Mouse (Mus musculus) liver, embryonic 16.5 days (tissue): ENCODE data around the gene 4921536K21Rik. TPM values are rescaled to one million over a fixed set of nuclear protein-coding genes. Genes with fewer than 3 reads are reported as not detected.

ENCODE experiments used
- ATAC-seq: fragments of 200-750 bp; cut with Nextera tagmentation; 2 replicates; pipeline ENCODE4 v1.8.0; 2017; ENCODE audit warnings: low read depth, mild to moderate bottlenecking, moderate number of reproducible peaks, moderate library complexity
- H3K27ac ChIP-seq: fragments of 300-500 bp; sonication (generic); 2 replicates; pipeline ENCODE4 v1.5.1; 2014; ENCODE audit warnings: mild to moderate bottlenecking, low read length
- H3K27me3 ChIP-seq: fragments of 300-500 bp; sonication (generic); 2 replicates; pipeline ENCODE4 v1.6.1; 2014; ENCODE audit warnings: low read depth, low read length, mixed read lengths; ENCODE audit not compliant: control insufficient read depth, insufficient read depth
- H3K36me3 ChIP-seq: fragments of 300-500 bp; sonication (generic); 2 replicates; pipeline ENCODE4 v1.6.1; 2014; ENCODE audit warnings: mild to moderate bottlenecking; ENCODE audit not compliant: control insufficient read depth, insufficient read depth
- H3K4me1 ChIP-seq: fragments of 300-500 bp; sonication (generic); 2 replicates; pipeline ENCODE4 v1.6.1; 2014; ENCODE audit warnings: low read depth, low read length, mixed read lengths; ENCODE audit not compliant: control insufficient read depth
- H3K4me2 ChIP-seq: fragments of 300-500 bp; sonication (generic); 2 replicates; pipeline ENCODE4 v1.6.1; 2014; ENCODE audit warnings: low read depth, low read length, mixed read lengths
- H3K4me3 ChIP-seq: fragments of 300-500 bp; sonication (generic); 2 replicates; pipeline ENCODE4 v1.5.1; 2014; ENCODE audit warnings: low read depth, mild to moderate bottlenecking, low read length
- H3K9ac ChIP-seq: fragments of 300-500 bp; sonication (generic); 2 replicates; pipeline ENCODE4 v1.6.1; 2014; ENCODE audit warnings: low read depth, low read length
- H3K9me3 ChIP-seq: fragments of 300-500 bp; sonication (generic); replicated peaks from 2 replicates; pipeline ENCODE4 v1.6.1; 2016; ENCODE audit warnings: low read length; ENCODE audit not compliant: control insufficient read depth
- WGBS: fragments of 180-500 bp; shearing (Covaris S2); extraction: QIAGEN DNeasy Blood & Tissue Kit; methylation state at CpG from one replicate; pipeline ENCODE4 v1.1.7; 2014; ENCODE audit not compliant: insufficient replicate concordance; 5-methylcytosine and 5-hydroxymethylcytosine counted together
- polyA plus RNA-seq: library from polyadenylated mRNA; unstranded; fragments of >200 nt; fragmentation: Nextera tagmentation; extraction: Ambion mirVana; gene quantifications from 2 replicates; pipeline ENCODE4 v1.2.1, GENCODE M21; 2015

4921536K21Rik gene
- 0.06 TPM in 1 of 2 replicates, not detected in the other for polyA plus RNA-seq

DNA sequence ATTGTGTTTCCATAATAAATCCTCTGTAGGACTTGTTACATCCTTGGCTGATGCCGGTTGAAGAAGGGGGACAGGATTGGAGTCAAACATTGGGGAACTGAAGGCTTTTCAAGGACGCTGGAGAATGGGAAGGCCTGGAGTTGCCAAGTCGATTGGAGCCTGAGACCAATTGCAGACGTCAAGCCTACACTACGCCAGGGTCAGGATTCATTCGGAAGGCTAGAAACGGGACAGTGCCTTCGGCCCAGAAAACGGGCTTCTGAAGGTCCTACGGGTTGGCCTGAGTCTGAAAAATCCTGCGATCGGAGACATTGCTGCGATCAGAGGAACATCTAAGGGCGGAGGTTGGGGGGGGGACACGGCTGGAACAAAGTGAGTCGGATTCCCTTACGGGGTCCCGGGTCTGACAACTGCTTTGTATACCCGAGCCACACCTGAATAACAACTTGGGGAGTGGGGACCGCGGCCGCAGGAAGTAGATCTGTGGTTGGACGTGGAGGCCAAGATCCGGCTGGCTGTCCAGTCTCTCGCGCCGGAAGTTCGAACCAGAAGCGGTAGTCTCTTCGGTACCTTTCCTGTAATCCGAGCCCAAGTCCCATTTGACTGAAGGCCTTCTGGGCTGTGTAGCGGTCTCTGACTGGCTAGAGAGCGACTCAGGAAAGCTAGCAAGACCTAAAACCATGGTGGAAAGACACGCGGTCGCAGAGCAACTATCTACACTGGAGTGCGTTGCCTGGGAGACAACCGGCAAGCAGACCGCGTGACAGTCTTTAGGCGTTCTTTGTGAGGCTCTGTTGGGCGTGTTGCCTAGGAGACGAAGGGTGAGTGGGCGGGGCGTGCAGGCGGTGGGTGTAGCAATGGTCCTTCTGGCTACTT, at the start of gene 4921536K21Rik, which contains the start of gene Dusp18:
Gene 4921536K21Rik (minus strand): TSS at position 693 of the 876 bp plus-strand sequence.
Gene Dusp18 (plus strand): TSS at position 835 of the 876 bp plus-strand sequence.
- peak within 1 kb of the TSS; percentile 77 for H3K4me2 ChIP-seq
- H3K27ac ChIP-seq: no peak within 1 kb of the TSS
- WGBS: 5% methylated on average over 46 of the region's 46 CpGs
- H3K36me3 ChIP-seq: no peaks in the 10 kb centered on the region
- ATAC-seq: peak; percentile 94
- H3K9ac ChIP-seq: peak within 1 kb of the TSS; percentile 14; the same call in 1 of the 2 replicates
- H3K4me1 ChIP-seq: peaks cover 7% of the 10 kb centered on the region
- H3K9me3 ChIP-seq: no peaks in the 10 kb centered on the region
- H3K4me3 ChIP-seq: peak within 1 kb of the TSS; percentile 59
- no peaks in the 10 kb centered on the region for H3K27me3 ChIP-seq

DNA sequence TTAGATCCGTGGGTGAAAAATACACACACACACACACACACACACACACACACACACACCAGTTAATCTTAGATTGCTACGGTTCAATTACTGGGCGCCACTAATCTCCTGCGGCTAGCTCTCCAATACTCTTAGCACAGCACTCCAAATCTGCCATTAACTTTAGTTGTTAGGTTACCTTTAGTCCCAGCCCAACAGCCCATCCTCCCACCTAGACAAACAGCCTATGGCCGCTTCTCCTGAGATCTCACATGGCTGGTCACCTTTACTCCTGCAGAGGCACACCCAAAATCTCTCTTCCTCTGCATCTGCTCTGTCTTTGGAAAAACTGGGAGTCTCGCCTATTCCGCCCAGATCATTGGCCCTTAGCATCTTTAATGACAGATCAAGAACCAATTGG, 46.5 kb upstream of the 4921536K21Rik start:
- no peak for ATAC-seq

DNA sequence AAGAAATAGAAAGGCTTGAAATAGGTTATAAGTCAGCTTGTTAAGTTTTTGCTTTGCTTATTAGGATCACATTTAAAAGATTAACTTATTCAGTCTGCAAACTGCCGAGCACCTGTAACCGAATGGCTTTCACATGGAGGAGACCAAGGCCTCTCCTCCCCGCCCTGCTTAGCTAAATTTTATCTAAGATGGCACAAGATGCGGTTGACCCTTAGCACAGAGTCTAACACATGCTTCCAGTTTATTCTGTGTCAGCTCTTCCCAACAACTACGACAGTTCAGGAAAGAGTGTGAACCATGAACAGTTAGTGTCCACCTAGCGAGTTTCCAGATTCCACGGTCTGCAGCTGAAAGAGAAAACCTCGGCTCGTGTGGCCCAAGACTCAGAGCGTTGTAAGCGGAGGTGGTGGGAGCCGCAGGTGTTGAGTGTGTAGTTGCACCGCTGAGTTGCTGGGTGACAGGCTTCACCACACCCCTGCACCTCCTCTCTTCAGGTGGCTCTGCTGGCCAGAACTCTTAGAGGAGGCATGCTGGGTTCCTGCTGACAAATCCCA, 42.5 kb upstream of the 4921536K21Rik start:
- 73% methylated on average over 13 of the region's 13 CpGs for WGBS
- H3K27me3 ChIP-seq: no peaks in the 10 kb centered on the region

More for the DNA sequence above, 46.5 kb upstream of the 4921536K21Rik start:
- Histone ChIP-seq H3K4me1 (no peaks in the 10 kb centered on the region), H3K27me3 (peaks cover 5% of the 10 kb centered on the region; the same call in 1 of the 2 replicates), H3K36me3 (no peaks in the 10 kb centered on the region), H3K4me2 (no peak overlapping the region), H3K27ac (no peak overlapping the region), H3K9ac (no peak overlapping the region), H3K9me3 (no peaks in the 10 kb centered on the region), H3K4me3 (no peak overlapping the region)
- 67% methylated on average over 7 of the region's 7 CpGs for WGBS

DNA sequence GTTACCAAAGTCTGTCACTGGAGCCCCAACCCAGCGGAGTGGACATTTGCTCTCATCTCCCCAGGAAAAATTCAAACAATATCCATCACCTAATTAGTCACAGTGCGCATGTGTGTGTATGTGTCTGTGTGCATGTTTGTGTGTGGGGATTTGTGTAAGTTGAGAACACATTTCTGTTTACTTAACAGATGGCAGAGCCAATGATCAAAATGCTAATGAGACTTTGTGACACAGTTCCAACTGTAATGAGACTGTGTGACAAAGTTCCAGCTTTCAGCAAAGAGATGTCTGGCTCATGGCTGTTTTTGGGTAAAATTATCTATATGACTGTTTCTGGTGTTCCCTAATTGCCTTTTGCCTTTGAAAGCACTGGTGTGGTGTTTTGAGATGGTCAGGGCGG, 41.4 kb upstream of the 4921536K21Rik start:
- ATAC-seq: no peak
- Histone ChIP-seq H3K4me1 (no peaks in the 10 kb centered on the region), H3K9ac (no peak overlapping the region), H3K27me3 (no peaks in the 10 kb centered on the region), H3K4me3 (no peak overlapping the region), H3K4me2 (no peak overlapping the region), H3K36me3 (no peaks in the 10 kb centered on the region), H3K9me3 (no peaks in the 10 kb centered on the region), H3K27ac (no peak overlapping the region)
- WGBS: 60% methylated on average over 3 of the region's 3 CpGs

More for the DNA sequence above, 42.5 kb upstream of the 4921536K21Rik start:
- Histone ChIP-seq H3K27ac (no peak overlapping the region), H3K4me1 (no peaks in the 10 kb centered on the region), H3K9me3 (no peaks in the 10 kb centered on the region), H3K4me3 (no peak overlapping the region), H3K9ac (no peak overlapping the region), H3K36me3 (no peaks in the 10 kb centered on the region), H3K4me2 (no peak overlapping the region)
- no peak for ATAC-seq

DNA sequence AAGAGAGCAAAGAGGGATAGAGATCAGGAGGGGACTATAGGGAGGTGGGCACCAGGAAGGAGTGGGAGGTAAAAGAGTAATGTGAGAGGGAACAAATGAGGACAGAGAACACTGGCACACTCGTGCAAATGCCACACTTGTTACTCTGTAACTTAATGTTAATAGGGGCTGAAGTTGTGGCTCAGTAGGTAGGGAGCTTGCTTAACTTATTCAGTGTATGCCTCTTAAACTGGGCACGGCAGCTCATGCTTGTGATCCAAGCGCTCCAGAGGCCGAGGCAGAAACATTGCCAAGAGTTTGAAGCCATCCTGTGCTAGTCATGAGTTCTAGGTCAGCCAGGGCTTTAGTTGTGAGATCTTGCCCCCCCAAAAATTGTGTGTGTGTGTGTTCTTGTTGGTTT, 40.2 kb upstream of the 4921536K21Rik start:
- Histone ChIP-seq H3K4me2 (no peak overlapping the region), H3K27ac (no peak overlapping the region), H3K27me3 (no peaks in the 10 kb centered on the region), H3K4me1 (no peaks in the 10 kb centered on the region), H3K9me3 (no peaks in the 10 kb centered on the region), H3K4me3 (no peak overlapping the region), H3K36me3 (no peaks in the 10 kb centered on the region), H3K9ac (no peak overlapping the region)
- WGBS: 57% methylated on average over 4 of the region's 4 CpGs
- no peak for ATAC-seq

DNA sequence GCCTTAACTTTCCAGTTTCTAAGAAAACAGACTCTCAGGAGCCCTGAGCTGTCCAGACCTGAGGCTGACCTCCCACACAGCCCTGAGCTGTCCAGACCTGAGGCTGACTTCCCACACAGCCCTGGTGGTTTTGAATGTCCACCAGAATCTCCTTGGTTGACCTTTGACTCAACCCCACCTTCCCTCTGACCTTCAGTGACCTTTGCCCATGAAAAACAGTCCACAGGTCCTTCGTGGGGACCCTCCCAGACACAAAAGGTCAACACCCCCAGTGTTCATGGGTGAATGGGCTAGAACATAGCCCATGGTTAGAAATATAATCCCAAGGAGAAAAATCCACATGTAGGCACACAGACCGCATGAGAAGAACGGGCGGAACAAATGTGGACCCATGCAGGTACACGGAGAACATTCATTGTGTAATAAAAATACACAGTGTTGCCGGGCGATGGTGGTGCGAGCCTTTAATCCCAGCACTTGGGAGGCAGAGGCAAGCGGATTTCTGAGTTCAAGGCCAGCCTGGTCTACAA, 38.9 kb upstream of the 4921536K21Rik start:
- no peak overlapping the region for H3K9ac ChIP-seq
- H3K4me3 ChIP-seq: no peak overlapping the region
- ATAC-seq: no peak
- no peak overlapping the region for H3K27ac ChIP-seq
- H3K9me3 ChIP-seq: no peaks in the 10 kb centered on the region
- H3K27me3 ChIP-seq: no peaks in the 10 kb centered on the region
- 73% methylated on average over 9 of the region's 9 CpGs for WGBS
- H3K4me1 ChIP-seq: no peaks in the 10 kb centered on the region
- H3K36me3 ChIP-seq: no peaks in the 10 kb centered on the region
- H3K4me2 ChIP-seq: no peak overlapping the region

DNA sequence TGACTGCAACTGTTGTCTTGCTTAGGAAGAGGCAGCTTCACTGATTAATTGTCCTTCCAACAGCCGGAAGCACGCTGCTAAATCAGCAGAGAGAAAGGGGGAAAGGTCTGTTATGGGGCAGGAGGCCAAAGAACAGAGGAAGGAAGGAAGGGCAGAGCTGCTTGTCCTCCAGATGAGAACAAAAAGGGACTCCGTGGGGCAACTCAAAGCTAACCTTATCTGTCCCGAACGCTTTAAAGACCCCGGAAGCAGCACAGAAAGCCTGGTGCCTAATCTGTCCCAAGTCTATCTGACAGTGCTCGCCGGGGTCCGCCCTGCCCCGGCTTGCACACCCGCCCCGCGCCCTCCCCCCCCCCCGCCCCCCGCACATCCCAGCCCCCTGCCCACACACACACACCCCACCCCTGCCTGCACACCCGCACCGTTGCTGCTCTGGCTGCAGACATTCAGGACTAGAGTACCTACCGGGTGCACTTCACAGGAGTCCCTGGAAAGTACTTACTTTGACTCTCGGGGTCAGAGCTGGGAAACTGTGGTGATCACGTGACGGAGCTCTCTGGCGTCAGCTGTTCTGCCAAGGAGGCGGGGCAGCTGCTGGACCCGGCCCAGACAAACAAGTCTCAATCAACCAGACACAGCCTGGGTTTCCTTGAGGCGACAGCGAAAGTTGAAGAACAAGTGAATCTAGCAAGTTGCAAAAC, 36.8 kb upstream of the 4921536K21Rik start, which contains the start of gene Tcn2:
Gene Tcn2 (minus strand): TSS at position 649 of the 701 bp plus-strand sequence.
- H3K27me3 ChIP-seq: no peaks in the 10 kb centered on the region
- ATAC-seq: peak; percentile 78
- peak within 1 kb of the TSS; percentile 51 for H3K4me3 ChIP-seq
- no peak within 1 kb of the TSS for H3K27ac ChIP-seq
- no peaks in the 10 kb centered on the region for H3K9me3 ChIP-seq
- peak within 1 kb of the TSS; percentile 49 for H3K4me2 ChIP-seq
- H3K9ac ChIP-seq: peak within 1 kb of the TSS; percentile 26; the same call in 1 of the 2 replicates
- under 1% methylated on average over 20 of the region's 26 CpGs for WGBS
- H3K36me3 ChIP-seq: no peaks in the 10 kb centered on the region
- no peaks in the 10 kb centered on the region for H3K4me1 ChIP-seq

DNA sequence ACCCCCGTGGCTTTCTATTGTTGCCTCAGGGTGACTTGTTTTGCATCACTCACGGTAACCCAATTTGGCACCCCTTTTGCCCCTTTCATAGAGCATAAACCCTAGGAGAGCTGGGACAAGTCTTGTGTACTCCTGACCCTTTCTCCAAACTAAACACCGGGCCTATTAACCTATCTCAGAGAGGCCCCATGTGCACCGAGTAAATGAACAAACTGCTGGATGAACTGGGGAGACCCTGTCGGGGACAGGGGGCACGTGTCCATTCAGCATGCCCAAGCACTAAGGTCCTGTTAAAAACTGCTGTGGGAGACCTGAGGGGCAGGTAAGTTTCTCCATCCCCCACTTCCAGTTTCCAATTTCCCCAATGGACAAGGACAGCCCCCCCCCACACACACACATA, 36.0 kb upstream of the 4921536K21Rik start:
- no peaks in the 10 kb centered on the region for H3K27me3 ChIP-seq
- no peak overlapping the region for H3K27ac ChIP-seq
- WGBS: 37% methylated on average over 6 of the region's 6 CpGs
- ATAC-seq: no peak
- H3K4me1 ChIP-seq: no peaks in the 10 kb centered on the region
- no peaks in the 10 kb centered on the region for H3K9me3 ChIP-seq
- H3K4me2 ChIP-seq: peak overlapping the region; percentile 49
- H3K36me3 ChIP-seq: no peaks in the 10 kb centered on the region
- no peak overlapping the region for H3K9ac ChIP-seq
- peak overlapping the region; percentile 51 for H3K4me3 ChIP-seq
